Mouse (Mus musculus): ENCODE data around the gene Matn1. TPM values are rescaled to one million over a fixed set of nuclear protein-coding genes. Genes with fewer than 3 reads are reported as not detected.

Matn1 gene
- polyA plus RNA-seq (2015; fragmentation: Nextera tagmentation; extraction: Ambion mirVana), result 0.34 and 3.9 TPM in 2 replicates

- Histone ChIP-seq H3K27ac (ENCODE audit: low read depth, low read length) (no peak within 1 kb of the TSS), H3K36me3 (ENCODE audit: control insufficient read depth, insufficient read depth, low read length) (no peaks in the 10 kb centered on the region), H3K27me3 (replicated peaks; ENCODE audit: control insufficient read depth, insufficient read depth, low read length) (peaks cover 3% of the 10 kb centered on the region), H3K4me1 (ENCODE audit: control insufficient read depth, insufficient read depth, low read depth, low read length) (no peaks in the 10 kb centered on the region; the same call in 1 of the 2 replicates), H3K9ac (ENCODE audit: low read depth, low read length) (no peak within 1 kb of the TSS; the same call in 1 of the 2 replicates), H3K9me3 (ENCODE audit: control insufficient read depth, low read length) (no peaks in the 10 kb centered on the region), H3K4me3 (ENCODE audit: low read length) (no peak within 1 kb of the TSS), H3K4me2 (ENCODE audit: low read length) (no peak within 1 kb of the TSS)
- no peak for ATAC-seq
- WGBS, result 47% methylated on average over 6 of the region's 6 CpGs
These were observed at the start of gene Matn1 for GRCm38 (mm10) chr4:130944112-130944511. Matn1 (plus strand) TSS chr4:130944385.

DNA sequence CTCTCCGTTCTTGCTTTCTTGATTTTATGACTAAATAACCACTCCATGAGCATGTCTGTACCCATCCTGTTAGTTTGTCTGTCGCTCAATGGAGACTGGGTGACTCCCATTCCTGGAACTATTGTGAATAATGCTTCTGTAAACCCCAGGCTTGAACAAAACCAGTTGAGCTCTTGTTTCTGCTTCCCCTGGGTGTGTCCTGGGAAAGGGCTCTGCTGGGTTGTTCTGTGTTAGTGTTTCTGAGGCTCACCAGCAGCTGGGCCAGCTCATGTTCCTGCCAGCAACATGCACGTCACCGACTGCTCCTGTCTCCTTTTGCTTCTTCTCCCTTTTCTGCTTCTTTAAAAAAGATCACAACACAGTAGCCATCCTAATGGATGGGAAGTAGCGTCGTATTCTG lies 48.5 kb upstream of the Matn1 start:
- no peak overlapping the region for H3K27ac ChIP-seq (ENCODE audit: low read depth, low read length)
- peaks cover 7% of the 10 kb centered on the region; the same call in 1 of the 2 replicates for H3K27me3 ChIP-seq (replicated peaks; ENCODE audit: control insufficient read depth, insufficient read depth, low read length)
- H3K4me1 ChIP-seq (ENCODE audit: control insufficient read depth, insufficient read depth, low read depth, low read length), result peaks cover 4% of the 10 kb centered on the region; the same call in 1 of the 2 replicates
- ATAC-seq, result no peak
- WGBS, result 88% methylated on average over 6 of the region's 6 CpGs
- no peaks in the 10 kb centered on the region for H3K36me3 ChIP-seq (ENCODE audit: control insufficient read depth, insufficient read depth, low read length)
- no peak overlapping the region for H3K9ac ChIP-seq (ENCODE audit: low read depth, low read length)
- H3K4me2 ChIP-seq (ENCODE audit: low read length), result no peak overlapping the region
- H3K9me3 ChIP-seq (ENCODE audit: control insufficient read depth, low read length), result no peaks in the 10 kb centered on the region
- no peak overlapping the region for H3K4me3 ChIP-seq (ENCODE audit: low read length)

DNA sequence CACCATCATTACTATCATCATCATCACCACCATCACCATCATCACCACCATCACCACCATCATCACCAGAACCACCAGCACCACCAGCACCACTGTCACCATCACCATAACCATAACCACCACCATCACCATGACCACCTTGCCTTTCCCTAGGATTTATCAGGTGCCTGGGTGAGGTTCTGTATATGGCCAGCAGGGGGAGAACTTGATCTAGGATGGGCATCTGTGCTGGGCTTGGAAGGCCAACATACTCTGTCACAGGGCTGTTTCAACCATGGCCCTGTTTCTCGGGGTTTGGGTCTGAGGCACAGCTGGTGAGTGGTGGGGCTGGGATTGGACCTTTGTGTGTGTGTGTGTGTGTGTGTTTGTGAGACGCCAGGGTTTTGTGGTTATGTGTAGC lies 47.8 kb upstream of the Matn1 start:
- 87% methylated on average over 2 of the region's 2 CpGs for WGBS
- no peak overlapping the region for H3K4me2 ChIP-seq (ENCODE audit: low read length)
- no peak overlapping the region for H3K9ac ChIP-seq (ENCODE audit: low read depth, low read length)
- H3K36me3 ChIP-seq (ENCODE audit: control insufficient read depth, insufficient read depth, low read length), result no peaks in the 10 kb centered on the region
- H3K4me3 ChIP-seq (ENCODE audit: low read length), result no peak overlapping the region
- H3K9me3 ChIP-seq (ENCODE audit: control insufficient read depth, low read length), result no peaks in the 10 kb centered on the region
- no peak for ATAC-seq
- no peak overlapping the region for H3K27ac ChIP-seq (ENCODE audit: low read depth, low read length)
- H3K4me1 ChIP-seq (ENCODE audit: control insufficient read depth, insufficient read depth, low read depth, low read length), result peaks cover 4% of the 10 kb centered on the region; the same call in 1 of the 2 replicates
- peaks cover 3% of the 10 kb centered on the region; the same call in 1 of the 2 replicates for H3K27me3 ChIP-seq (replicated peaks; ENCODE audit: control insufficient read depth, insufficient read depth, low read length)

- no peak overlapping the region for H3K27ac ChIP-seq (ENCODE audit: low read depth, low read length)
- H3K9ac ChIP-seq (ENCODE audit: low read depth, low read length), result no peak overlapping the region
- H3K27me3 ChIP-seq (replicated peaks; ENCODE audit: control insufficient read depth, insufficient read depth, low read length), result no peaks in the 10 kb centered on the region
- WGBS, result 70% methylated on average over 3 of the region's 3 CpGs
- no peaks in the 10 kb centered on the region for H3K9me3 ChIP-seq (ENCODE audit: control insufficient read depth, low read length)
- H3K36me3 ChIP-seq (ENCODE audit: control insufficient read depth, insufficient read depth, low read length), result no peaks in the 10 kb centered on the region
- H3K4me3 ChIP-seq (ENCODE audit: low read length), result no peak overlapping the region
- no peaks in the 10 kb centered on the region for H3K4me1 ChIP-seq (ENCODE audit: control insufficient read depth, insufficient read depth, low read depth, low read length)
- no peak overlapping the region for H3K4me2 ChIP-seq (ENCODE audit: low read length)
- no peak for ATAC-seq
These were observed 44.8 kb upstream of the Matn1 start for GRCm38 (mm10) chr4:130899383-130899781.

DNA sequence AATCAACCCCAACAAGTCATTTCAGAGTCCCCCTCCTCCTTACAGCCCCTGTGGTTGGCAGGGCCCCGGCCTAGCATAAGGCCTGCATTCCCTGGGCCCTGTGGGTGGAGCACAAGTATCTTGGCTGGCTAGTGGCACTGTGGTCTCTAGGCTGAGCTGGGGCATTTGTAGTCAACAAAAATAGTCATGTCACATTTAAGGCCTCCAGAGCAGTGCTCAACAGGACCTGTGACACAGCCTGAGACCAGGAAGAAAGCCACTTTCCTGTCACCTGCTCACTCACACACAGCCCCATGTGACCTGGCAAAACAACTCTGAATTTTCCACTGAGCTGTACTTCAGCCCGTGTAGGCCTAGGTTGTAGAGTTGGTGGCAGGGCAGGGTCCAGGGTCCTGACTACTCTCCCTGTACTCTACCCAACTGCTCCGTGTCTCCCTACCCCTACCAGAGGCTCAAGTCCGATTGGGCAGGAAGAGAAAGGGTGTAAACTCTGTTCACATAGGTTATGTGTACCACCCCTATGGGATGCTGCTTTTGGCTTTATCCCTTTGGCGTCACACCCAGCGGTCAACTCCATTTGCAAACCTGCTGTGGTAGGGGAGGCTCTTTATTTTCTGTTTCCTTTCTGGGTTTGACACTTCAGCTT lies 44.3 kb upstream of the Matn1 start:
- H3K4me1 ChIP-seq (ENCODE audit: control insufficient read depth, insufficient read depth, low read depth, low read length), result no peaks in the 10 kb centered on the region
- no peak overlapping the region for H3K9ac ChIP-seq (ENCODE audit: low read depth, low read length)
- no peak overlapping the region for H3K4me3 ChIP-seq (ENCODE audit: low read length)
- no peak for ATAC-seq
- H3K4me2 ChIP-seq (ENCODE audit: low read length), result no peak overlapping the region
- no peaks in the 10 kb centered on the region for H3K27me3 ChIP-seq (replicated peaks; ENCODE audit: control insufficient read depth, insufficient read depth, low read length)
- no peak overlapping the region for H3K27ac ChIP-seq (ENCODE audit: low read depth, low read length)
- no peaks in the 10 kb centered on the region for H3K9me3 ChIP-seq (ENCODE audit: control insufficient read depth, low read length)
- WGBS, result 72% methylated on average over 6 of the region's 6 CpGs
- no peaks in the 10 kb centered on the region for H3K36me3 ChIP-seq (ENCODE audit: control insufficient read depth, insufficient read depth, low read length)

DNA sequence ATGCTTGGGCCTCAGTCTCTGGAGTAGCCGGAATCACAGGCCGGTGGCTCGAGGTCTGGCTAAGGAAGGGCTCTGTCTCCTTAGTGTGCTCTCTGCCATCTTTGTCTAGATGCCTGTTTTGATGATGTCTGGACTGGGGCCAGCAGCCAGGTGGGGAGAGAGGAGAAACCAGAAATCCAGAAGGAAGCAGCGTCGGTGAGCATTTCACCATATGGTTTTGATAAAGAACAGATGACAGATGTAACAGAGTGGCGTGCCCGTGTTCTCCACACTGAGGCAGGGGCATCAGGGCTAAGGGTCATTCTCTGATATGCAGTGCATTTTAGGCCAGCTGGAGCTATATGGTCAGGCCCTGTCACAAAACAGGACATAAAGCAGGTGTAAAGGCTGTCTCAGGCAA lies 43.4 kb upstream of the Matn1 start:
- Histone ChIP-seq H3K4me2 (ENCODE audit: low read length) (no peak overlapping the region), H3K36me3 (ENCODE audit: control insufficient read depth, insufficient read depth, low read length) (no peaks in the 10 kb centered on the region), H3K9ac (ENCODE audit: low read depth, low read length) (no peak overlapping the region), H3K9me3 (ENCODE audit: control insufficient read depth, low read length) (no peaks in the 10 kb centered on the region), H3K4me3 (ENCODE audit: low read length) (no peak overlapping the region), H3K27me3 (replicated peaks; ENCODE audit: control insufficient read depth, insufficient read depth, low read length) (no peaks in the 10 kb centered on the region), H3K27ac (ENCODE audit: low read depth, low read length) (no peak overlapping the region), H3K4me1 (ENCODE audit: control insufficient read depth, insufficient read depth, low read depth, low read length) (no peaks in the 10 kb centered on the region; the same call in 1 of the 2 replicates)
- ATAC-seq, result no peak
- 67% methylated on average over 7 of the region's 7 CpGs for WGBS

DNA sequence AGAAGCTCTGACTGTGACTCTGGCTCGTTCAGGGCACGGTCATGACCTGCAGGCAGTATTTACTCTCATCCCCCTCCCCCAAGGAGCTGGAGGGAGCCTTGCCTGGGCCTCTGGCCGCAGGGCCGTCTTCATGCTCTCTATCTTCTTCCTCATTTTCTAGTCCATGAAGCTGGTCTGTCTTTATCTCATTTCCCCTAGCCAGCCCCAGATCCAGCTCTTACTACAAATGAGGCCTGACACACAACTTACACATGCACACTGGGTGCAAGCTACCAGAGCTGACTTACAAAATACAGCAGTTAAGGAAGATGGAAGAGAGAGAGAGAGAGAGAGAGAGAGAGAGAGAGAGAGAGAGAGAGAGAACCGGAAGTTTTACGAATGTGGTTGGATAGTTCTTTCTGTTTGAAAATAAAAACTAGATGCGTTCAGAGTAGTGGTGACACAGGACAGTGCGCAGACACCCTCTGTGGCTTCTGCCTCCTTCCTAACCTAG lies 41.9 kb upstream of the Matn1 start:
- Histone ChIP-seq H3K4me2 (ENCODE audit: low read length) (no peak overlapping the region), H3K4me1 (ENCODE audit: control insufficient read depth, insufficient read depth, low read depth, low read length) (peaks cover under 1% of the 10 kb centered on the region; the same call in 1 of the 2 replicates), H3K27ac (ENCODE audit: low read depth, low read length) (no peak overlapping the region), H3K36me3 (ENCODE audit: control insufficient read depth, insufficient read depth, low read length) (no peaks in the 10 kb centered on the region), H3K27me3 (replicated peaks; ENCODE audit: control insufficient read depth, insufficient read depth, low read length) (no peaks in the 10 kb centered on the region), H3K9me3 (ENCODE audit: control insufficient read depth, low read length) (no peaks in the 10 kb centered on the region), H3K9ac (ENCODE audit: low read depth, low read length) (no peak overlapping the region), H3K4me3 (ENCODE audit: low read length) (no peak overlapping the region)
- ATAC-seq, result no peak
- 53% methylated on average over 8 of the region's 8 CpGs for WGBS

DNA sequence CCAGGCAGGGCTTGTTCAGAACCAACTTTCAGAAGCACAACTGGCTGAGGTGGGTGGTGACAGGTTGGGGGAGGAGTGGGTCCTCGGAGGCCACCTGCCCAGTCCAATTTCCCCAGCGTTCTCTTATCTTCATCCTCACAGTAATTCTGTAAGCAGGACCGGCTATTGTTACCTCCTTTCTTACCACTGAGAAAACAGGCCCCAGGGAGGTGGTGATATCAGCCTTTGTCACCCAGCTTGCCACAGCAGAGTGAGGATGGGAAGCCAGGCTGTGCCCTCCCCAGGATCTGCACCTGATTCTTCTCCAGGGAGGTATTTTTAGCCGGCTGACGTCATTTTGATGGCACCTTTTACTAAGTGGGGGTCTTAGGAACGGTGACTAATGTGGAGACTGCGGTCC lies 39.2 kb upstream of the Matn1 start:
- H3K4me1 ChIP-seq (ENCODE audit: control insufficient read depth, insufficient read depth, low read depth, low read length), result peaks cover 3% of the 10 kb centered on the region; the same call in 1 of the 2 replicates
- H3K9ac ChIP-seq (ENCODE audit: low read depth, low read length), result no peak overlapping the region
- no peak for ATAC-seq
- 80% methylated on average over 7 of the region's 7 CpGs for WGBS
- H3K27me3 ChIP-seq (replicated peaks; ENCODE audit: control insufficient read depth, insufficient read depth, low read length), result no peaks in the 10 kb centered on the region
- no peak overlapping the region for H3K4me2 ChIP-seq (ENCODE audit: low read length)
- H3K4me3 ChIP-seq (ENCODE audit: low read length), result no peak overlapping the region
- H3K27ac ChIP-seq (ENCODE audit: low read depth, low read length), result no peak overlapping the region
- no peaks in the 10 kb centered on the region for H3K36me3 ChIP-seq (ENCODE audit: control insufficient read depth, insufficient read depth, low read length)
- H3K9me3 ChIP-seq (ENCODE audit: control insufficient read depth, low read length), result no peaks in the 10 kb centered on the region

DNA sequence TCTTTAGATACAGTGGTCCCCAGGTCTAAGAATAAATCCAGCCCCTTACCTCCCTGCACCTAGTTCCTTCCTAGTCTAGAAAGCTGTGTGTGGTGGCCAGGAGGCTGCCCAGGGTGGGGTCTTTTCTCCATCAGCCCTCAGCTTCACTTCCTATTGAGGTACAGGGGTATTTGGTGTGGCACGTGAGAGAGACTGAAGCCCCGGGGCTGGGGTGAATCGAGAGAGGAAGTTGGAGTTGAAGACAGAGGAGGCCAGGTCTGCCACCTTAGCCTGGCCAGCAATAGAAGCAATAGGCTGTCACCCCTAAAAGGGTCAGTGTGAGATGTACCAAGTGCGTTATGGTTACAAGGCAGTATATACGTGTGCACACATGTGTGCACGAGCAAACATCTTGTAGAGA lies 38.3 kb upstream of the Matn1 start:
- no peak overlapping the region for H3K27ac ChIP-seq (ENCODE audit: low read depth, low read length)
- 85% methylated on average over 6 of the region's 6 CpGs for WGBS
- H3K4me3 ChIP-seq (ENCODE audit: low read length), result no peak overlapping the region
- no peak overlapping the region for H3K4me2 ChIP-seq (ENCODE audit: low read length)
- no peaks in the 10 kb centered on the region for H3K9me3 ChIP-seq (ENCODE audit: control insufficient read depth, low read length)
- ATAC-seq, result no peak; the same call in 1 of the 2 replicates
- H3K36me3 ChIP-seq (ENCODE audit: control insufficient read depth, insufficient read depth, low read length), result no peaks in the 10 kb centered on the region
- H3K4me1 ChIP-seq (ENCODE audit: control insufficient read depth, insufficient read depth, low read depth, low read length), result peaks cover 3% of the 10 kb centered on the region; the same call in 1 of the 2 replicates
- H3K9ac ChIP-seq (ENCODE audit: low read depth, low read length), result no peak overlapping the region
- H3K27me3 ChIP-seq (replicated peaks; ENCODE audit: control insufficient read depth, insufficient read depth, low read length), result no peaks in the 10 kb centered on the region

Data from hindbrain, embryonic 16.5 days (tissue).